Mouse (Mus musculus): Measurements from ENCODE around the gene Tmc8. TPM values are rescaled to one million over a fixed set of nuclear protein-coding genes. Genes with fewer than 3 reads are reported as not detected.
"Not testable (repeated sequence)": the region's sequence is repeated elsewhere in the genome, so short reads cannot be mapped to it uniquely, and the experiment has no call there.

Gene Tmc8
- polyA plus RNA-seq, 2 experiments from 2014 or later, result 35.1 to 41.6 TPM

- no peak for ATAC-seq
These were observed 7.0 kb upstream of the Tmc8 start for GRCm38 (mm10) chr11:117774925-117775324.

- ATAC-seq, result no peak
These were observed 6.3 kb upstream of the Tmc8 start for GRCm38 (mm10) chr11:117775540-117775939.

- ATAC-seq, result no peak
These were observed 5.6 kb upstream of the Tmc8 start for GRCm38 (mm10) chr11:117776085-117776792.

- ATAC-seq, result peak; percentile 57
These were observed 4.8 kb upstream of the Tmc8 start for GRCm38 (mm10) chr11:117777111-117777510.

- ATAC-seq, result no peak
These were observed 3.8 kb upstream of the Tmc8 start for GRCm38 (mm10) chr11:117778031-117778430.

- ATAC-seq, result no peak
These were observed 2.9 kb upstream of the Tmc8 start for GRCm38 (mm10) chr11:117778851-117779433.

GRCm38 (mm10) chr11:117779434-117780198 is 2.3 kb upstream of the Tmc8 start:
- ATAC-seq, result no peak

GRCm38 (mm10) chr11:117780199-117780515 is 1.7 kb upstream of the Tmc8 start:
- no peak for ATAC-seq

- ATAC-seq, result peak; percentile 74
These were observed 1.2 kb upstream of the Tmc8 start for GRCm38 (mm10) chr11:117780582-117781111.

- peak; percentile 26 for ATAC-seq
These were observed 566 bp upstream of the Tmc8 start for GRCm38 (mm10) chr11:117781199-117781821.

GRCm38 (mm10) chr11:117782705-117783034 is 794 bp downstream of the Tmc8 start:
- ATAC-seq, result no peak

- ATAC-seq, result peak; percentile 19
These were observed 1.2 kb downstream of the Tmc8 start for GRCm38 (mm10) chr11:117783089-117783488.

GRCm38 (mm10) chr11:117783683-117784309 is 1.9 kb downstream of the Tmc8 start:
- no peak for ATAC-seq

- no peak for ATAC-seq
These were observed 4.4 kb downstream of the Tmc8 start for GRCm38 (mm10) chr11:117786294-117786693.

GRCm38 (mm10) chr11:117788481-117788880 is 6.6 kb downstream of the Tmc8 start:
- not testable (repeated sequence) for ATAC-seq

- peak; percentile 56 for ATAC-seq
These were observed 8.4 kb downstream of the Tmc8 start for GRCm38 (mm10) chr11:117790286-117790685.

- no peak for ATAC-seq
These were observed 9.0 kb downstream of the Tmc8 start for GRCm38 (mm10) chr11:117790703-117791440.

- no peak for ATAC-seq
These were observed 9.5 kb downstream of the Tmc8 start for GRCm38 (mm10) chr11:117791441-117791761.

GRCm38 (mm10) chr11:117792281-117792888 is 10.5 kb downstream of the Tmc8 start:
- ATAC-seq, result no peak

GRCm38 (mm10) chr11:117794035-117794551 is 12.2 kb downstream of the Tmc8 start:
- peak; percentile 20 for ATAC-seq

- no peak for ATAC-seq
These were observed 15.1 kb downstream of the Tmc8 start for GRCm38 (mm10) chr11:117796954-117797353.

All from CD4-positive, CD25-positive, alpha-beta regulatory T cell, adult 4 months (primary cell).